Mouse (Mus musculus) cerebellum, adult 11 months (tissue): ENCODE results near the gene Scgb2a2.
"Not testable (repeated sequence)": the region's sequence is repeated elsewhere in the genome, so short reads cannot be mapped to it uniquely, and the experiment has no call there.

Experiments used
- DNase-seq: peaks from one replicate; pipeline ENCODE4 v3.0.0; 2022

Scgb2a2 gene

GRCm38 (mm10) chr19:9847262-9847661, at the start of gene Scgb2a2:
Scgb2a2 (plus strand) TSS chr19:9847562.
- DNase-seq: no peak

- DNase-seq: peak; percentile 3
Observed at GRCm38 (mm10) chr19:9836581-9837340, 10.6 kb upstream of the Scgb2a2 start.

GRCm38 (mm10) chr19:9837341-9837715, 10.0 kb upstream of the Scgb2a2 start:
- DNase-seq: no peak

- not testable (repeated sequence) for DNase-seq
Observed at GRCm38 (mm10) chr19:9849368-9850075, 2.2 kb downstream of the Scgb2a2 start.

DNA sequence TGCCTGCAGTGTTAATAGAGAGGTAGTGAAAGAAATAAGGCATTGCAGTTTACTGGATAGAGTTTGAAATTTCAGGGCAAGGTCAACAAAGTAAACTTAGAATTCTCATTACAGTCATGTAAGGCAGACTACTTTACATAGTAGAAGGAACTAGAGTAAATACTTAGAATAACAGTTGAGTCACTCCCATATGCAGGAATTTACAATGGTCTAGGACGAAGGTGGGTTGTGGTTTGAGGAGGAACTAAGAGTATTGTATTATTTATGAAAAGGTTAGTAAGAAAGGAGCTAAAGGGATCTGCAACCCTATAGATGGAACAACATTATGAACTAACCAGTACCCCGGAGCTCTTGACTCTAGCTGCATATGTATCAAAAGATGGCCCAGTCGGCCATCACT, 13.5 kb downstream of the Scgb2a2 start:
- not testable (repeated sequence) for DNase-seq

DNA sequence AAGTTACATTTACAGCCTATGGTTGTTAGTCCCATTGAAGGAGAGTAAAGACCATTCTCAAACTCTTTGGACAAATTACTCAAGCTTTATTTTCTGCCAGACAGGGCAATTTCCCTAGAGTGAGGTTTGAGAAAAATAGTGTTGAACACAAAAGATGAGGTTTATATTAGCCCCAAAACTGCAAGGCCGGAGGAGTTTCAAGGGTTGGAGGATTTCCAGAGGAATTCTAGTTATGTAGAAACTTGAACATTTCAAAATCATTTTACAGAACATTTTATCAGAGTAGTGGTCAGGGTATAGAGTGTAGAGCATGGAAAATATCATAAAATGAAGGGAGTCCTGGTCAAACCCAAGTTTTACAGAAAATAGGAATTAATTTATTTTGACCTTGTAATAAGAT, 17.5 kb downstream of the Scgb2a2 start:
- DNase-seq: no peak

GRCm38 (mm10) chr19:9865466-9865865, 18.1 kb downstream of the Scgb2a2 start:
- no peak for DNase-seq

GRCm38 (mm10) chr19:9878186-9878835, 30.9 kb downstream of the Scgb2a2 start:
- DNase-seq: no peak

DNA sequence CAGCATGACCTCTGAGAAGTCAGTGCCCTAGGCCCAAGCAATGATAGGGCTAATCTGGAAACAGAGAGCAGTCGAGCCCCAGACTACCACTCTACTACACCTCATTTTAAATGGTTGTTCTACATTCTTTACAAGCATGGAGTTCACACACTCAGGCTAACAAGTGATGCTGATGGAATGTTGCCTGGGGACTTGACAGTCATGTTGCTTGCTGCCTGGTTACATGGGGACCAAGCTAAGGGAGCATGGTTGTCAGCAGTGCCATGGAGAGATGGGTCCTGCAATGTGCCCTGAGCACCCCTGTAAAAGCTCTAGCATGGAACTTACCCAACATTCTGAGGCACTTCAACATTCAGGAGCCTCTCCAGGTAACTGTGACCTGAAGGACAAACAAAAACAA, 39.0 kb downstream of the Scgb2a2 start:
- no peak for DNase-seq

DNA sequence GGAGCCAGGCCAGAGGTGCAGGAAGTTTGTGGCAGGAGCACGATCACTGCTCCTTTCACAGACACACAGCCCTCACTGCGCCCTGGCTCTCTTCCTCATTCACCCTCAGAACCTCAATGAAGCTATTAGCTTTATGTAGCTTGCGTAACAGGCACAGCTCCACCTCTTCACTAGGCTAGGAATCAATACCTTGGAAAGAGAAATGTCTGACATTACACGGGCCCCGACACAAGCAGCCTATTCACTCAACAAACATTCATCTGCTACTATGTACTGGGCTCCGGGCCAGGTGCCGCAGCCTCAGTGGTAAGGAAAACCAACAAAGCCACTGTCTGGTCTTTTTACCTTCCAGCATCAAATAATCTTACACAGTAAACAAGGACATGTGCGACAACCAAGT, 39.4 kb downstream of the Scgb2a2 start:
- no peak for DNase-seq

DNA sequence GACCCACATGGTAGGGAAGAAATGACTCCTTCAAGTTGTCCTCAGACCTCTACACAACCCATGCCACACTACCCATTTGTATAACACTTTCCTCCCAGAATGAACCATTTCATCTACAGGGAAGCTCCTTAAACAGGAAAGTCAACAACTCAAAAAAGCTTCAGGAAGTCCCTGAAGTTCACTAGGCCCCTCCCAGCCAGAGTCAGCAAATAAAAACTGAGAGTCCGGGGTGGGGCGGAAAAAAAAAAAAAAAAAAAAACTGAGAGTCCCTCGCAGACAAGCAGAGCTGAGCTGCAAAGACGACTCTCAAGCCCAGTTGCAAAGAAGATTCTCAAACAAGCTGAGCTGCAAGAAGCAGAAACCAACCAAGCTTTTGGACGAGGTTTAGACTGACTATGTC, 48.7 kb downstream of the Scgb2a2 start:
- DNase-seq: no peak

GRCm38 (mm10) chr19:9898339-9899066, 51.1 kb downstream of the Scgb2a2 start:
- DNase-seq: peak; percentile 18

DNA sequence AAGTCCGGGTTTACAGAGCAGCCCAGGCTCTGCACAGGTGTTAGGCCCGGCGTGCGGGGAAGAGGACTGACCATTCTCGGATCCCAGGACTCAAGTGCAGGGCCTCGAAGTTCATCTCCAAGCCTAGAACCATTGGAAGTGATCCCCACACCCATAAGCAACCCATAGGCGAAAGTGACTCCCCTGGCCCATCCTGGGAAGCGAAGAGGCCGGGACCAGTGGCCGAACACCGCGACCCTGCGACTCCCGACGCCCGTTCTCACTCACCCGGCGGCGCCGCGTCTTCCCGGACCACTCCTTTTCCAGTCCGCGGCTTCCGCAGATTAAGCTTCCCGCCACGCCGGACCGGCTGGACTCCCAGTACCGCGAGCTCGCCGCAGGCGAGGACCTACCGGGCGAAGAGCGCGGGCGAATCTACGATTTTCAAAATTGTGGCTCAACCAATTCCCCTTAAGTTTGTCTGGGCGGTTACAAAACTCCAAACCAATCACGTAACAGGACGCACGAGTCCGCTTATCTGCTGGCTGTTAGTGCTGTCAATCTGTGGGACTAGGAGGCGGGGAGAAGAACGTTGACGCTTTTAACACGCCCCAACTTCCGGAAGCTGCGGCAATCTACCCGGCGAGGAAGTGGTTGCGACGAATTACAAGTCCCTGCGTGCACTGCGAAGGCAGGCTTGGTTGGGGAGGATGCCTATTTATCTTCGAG, 51.9 kb downstream of the Scgb2a2 start, which contains the start of gene Incenp:
Gene Incenp, minus strand, starts transcription at position 480 of the 708 bp plus-strand sequence.
- DNase-seq: peak; percentile 85

- no peak for DNase-seq
Observed at GRCm38 (mm10) chr19:9899780-9900146, 52.4 kb downstream of the Scgb2a2 start.

DNA sequence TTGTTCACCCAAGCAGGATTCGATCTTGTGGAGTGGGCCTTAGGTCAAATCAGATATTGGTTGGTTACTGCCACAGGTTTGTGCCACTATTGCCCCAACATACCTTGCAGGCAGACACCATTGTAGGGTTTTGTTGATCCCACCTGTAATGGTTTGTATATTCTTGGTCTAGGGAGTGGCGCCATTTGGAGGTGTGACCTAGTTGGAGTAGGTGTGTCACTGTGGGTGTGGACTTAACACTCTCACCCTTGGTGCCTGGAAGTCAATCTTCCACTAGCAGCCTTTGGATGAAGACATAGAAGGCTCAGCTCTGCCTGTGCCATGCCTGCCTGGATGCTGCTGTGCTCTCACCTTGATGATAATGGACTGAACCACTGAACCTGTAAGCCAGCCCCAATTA, 53.3 kb downstream of the Scgb2a2 start:
- not testable (repeated sequence) for DNase-seq
